Comparison of ENCODE assay signal across 8 mouse cellular contexts in genomic region chr12:108333895-108334445, GRCm38 (mm10). TPM values are rescaled to one million over a fixed set of nuclear protein-coding genes. Genes with fewer than 3 reads are reported as not detected.
DNase-seq lines count a peak whose midpoint lies in the region; ATAC-seq lines count a peak whose summit lies in the region.

Cyp46a1 (plus strand) TSS chr12:108334381.

- peak; percentile 100 for DNase-seq in adrenal gland, adult 8-10 months
- peak; percentile 99 for DNase-seq in embryo, embryonic 11.5 days (ENCODE audit: low read depth, low spot score)
- DNase-seq in gastrocnemius, postnatal 25 days = peak; percentile 99
- DNase-seq in left cerebral cortex, adult 9 months (ENCODE audit: low spot score in 2 of 2) = peak; percentile 99 to 100
- DNase-seq in right cerebral cortex, postnatal 10 days (ENCODE audit: low spot score in 2 of 2) = peak; percentile 100
- DNase-seq in urinary bladder, postnatal 14 days (ENCODE audit: low spot score) = peak; percentile 100

- ATAC-seq in inflammation-experienced regulatory T-cells, adult 6 months = peak; percentile 90
- ATAC-seq in megakaryocyte progenitor cell, adult 5-6 weeks (replicated peaks; ENCODE audit: poor library complexity) = peak; percentile 85

RNA-seq across cellular contexts. Expression of gene Cyp46a1, which starts in this region (rescaled TPM):
- total RNA-seq in adrenal gland, adult 8-10 months (2022) = 1 to 10 TPM; 2.1 to 7.3 (median 4.7) TPM
- under 1 TPM; 0.13 TPM for total RNA-seq in gastrocnemius, postnatal 25 days (2021)
- polyA plus RNA-seq in inflammation-experienced regulatory T-cells, adult 6 months (2017; shearing (Covaris generic)) = not detected
- 0.10 and 0.51 TPM in 2 replicates for total RNA-seq in megakaryocyte progenitor cell, adult 5-6 weeks (2015)
- total RNA-seq in megakaryocyte progenitor cell, adult 5-6 weeks (2017) = not detected in 2 replicates

Comparison
In these comparisons a context has a peak if more than half of its experiments do, and no peak if none do; other contexts are left out.
1. Peak in every context shown above with its lines: DNase-seq and ATAC-seq.
2. Peak in DNase-seq in gastrocnemius, postnatal 25 days; RNA of the gene not detected or under 1 TPM.
3. Peak in ATAC-seq in inflammation-experienced regulatory T-cells, adult 6 months; RNA of the gene not detected or under 1 TPM.
4. Peak in ATAC-seq in megakaryocyte progenitor cell, adult 5-6 weeks; RNA of the gene not detected or under 1 TPM.